Mouse (Mus musculus) stomach, adult 2 months (tissue): Measurements from ENCODE around the gene Adam23. TPM values are rescaled to one million over a fixed set of nuclear protein-coding genes. Genes with fewer than 3 reads are reported as not detected.

ENCODE experiments used
- polyA plus RNA-seq: library from polyadenylated mRNA; depleted of rRNA; stranded (reverse); fragments of >200 nt; gene quantifications from 2 replicates; pipeline ENCODE4 v1.2.3, GENCODE M21; 2012; rRNA removed

The Adam23 gene
- 0.44 and 0.70 TPM in 2 replicates for polyA plus RNA-seq

DNA sequence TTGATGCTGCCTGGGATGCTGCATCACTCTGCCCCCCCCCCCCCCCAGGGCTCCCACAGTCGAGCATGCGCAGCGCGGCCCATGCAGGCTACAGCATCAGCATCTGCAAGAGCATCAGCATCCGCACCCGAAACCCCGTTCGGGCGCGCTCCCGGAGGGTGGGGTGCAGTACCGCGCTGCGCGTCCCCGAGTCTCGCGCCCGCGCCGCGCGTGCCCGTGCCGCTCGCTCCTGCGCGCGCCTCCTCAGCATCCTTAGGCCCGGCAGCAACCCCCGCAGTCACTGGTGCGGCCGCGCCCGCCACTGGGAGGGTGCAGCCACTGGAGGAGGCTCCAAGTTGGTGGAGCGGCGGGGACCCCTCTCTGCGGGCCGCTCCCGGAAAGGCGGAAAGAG is at the start of gene Adam23:
TSS of gene Adam23 (plus strand) at position 236 of the 391 bp plus-strand sequence.

DNA sequence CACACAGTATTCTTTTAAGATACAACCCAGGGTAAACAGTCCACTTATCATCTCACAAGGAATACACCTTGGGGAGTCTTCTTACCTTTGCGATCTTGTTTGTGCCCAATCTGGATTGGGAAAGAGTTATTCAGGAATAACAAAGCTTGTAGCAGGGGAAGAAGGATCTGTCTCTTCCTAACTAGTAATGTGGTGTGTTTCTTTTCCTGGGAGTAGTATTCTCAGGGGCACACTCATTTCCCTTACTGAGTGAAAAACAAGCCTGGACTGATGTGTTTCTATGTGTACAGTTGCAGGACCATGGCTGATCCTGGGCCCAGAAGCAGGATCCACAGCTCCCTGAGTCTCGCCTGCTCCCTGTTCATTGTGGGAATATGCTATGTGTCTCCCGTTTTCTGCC is 170.0 kb downstream of the Adam23 start, which contains the start of gene Gm39653:
TSS of gene Gm39653 (plus strand) at position 301 of the 400 bp plus-strand sequence.

Other genes with a start within 250 kb of the Adam23 start
- 0.03 TPM in 1 of 2 replicates, not detected in the other for gene Gpr1, start 231.3 kb upstream of the Adam23 start, polyA plus RNA-seq
- 0.01 and 0.02 TPM in 2 replicates for gene Zdbf2, start 172.6 kb upstream of the Adam23 start, polyA plus RNA-seq
- gene Gm39653, start 170.1 kb downstream of the Adam23 start, polyA plus RNA-seq, result not detected in 2 replicates
- not detected in 2 replicates for gene Dytn, start 241.0 kb downstream of the Adam23 start, polyA plus RNA-seq